Mouse (Mus musculus): ENCODE data around the gene Cdc37. TPM values are rescaled to one million over a fixed set of nuclear protein-coding genes. Genes with fewer than 3 reads are reported as not detected.

Cdc37 gene
- polyA plus RNA-seq, 1 experiment from 2014 or later, result 386 TPM

DNA sequence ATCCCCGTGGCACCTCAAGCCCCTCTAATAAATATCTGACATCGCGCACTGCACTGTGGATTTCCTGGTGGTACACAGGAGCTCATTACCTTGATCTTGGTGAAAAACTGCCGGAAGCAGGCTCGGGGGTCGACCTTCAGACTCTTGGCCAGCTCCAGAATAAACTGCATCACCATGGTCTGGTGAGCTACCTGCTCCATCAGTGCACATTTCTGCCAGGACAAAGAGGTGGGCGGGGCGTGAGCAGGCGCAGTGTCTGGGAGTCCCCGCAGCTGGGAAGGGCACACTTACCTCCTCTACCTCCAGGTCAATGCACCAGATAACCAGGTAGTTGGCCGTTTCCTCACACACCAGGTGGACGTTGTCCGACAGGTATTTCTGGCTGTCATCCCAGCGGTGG lies 7.9 kb downstream of the Cdc37 start:
- H3K9ac ChIP-seq (replicated peaks; ENCODE audit: low read length), result no peak overlapping the region
- ATAC-seq (ENCODE audit: low FRiP score, low TSS enrichment), result no peak
- WGBS, result 90% methylated on average over 14 of the region's 14 CpGs
- H3K36me3 ChIP-seq (ENCODE audit: insufficient read depth, low read length), result peaks cover 71% of the 10 kb centered on the region
- no peak overlapping the region for H3K4me3 ChIP-seq (ENCODE audit: low read length)
- no peaks in the 10 kb centered on the region for H3K9me3 ChIP-seq (ENCODE audit: low read length)
- H3K27ac ChIP-seq (ENCODE audit: low read length), result no peak overlapping the region
- peaks cover 13% of the 10 kb centered on the region for H3K4me1 ChIP-seq (ENCODE audit: insufficient read depth, low read length)
- H3K4me2 ChIP-seq (replicated peaks; ENCODE audit: low read depth, low read length), result no peak overlapping the region
- H3K27me3 ChIP-seq (ENCODE audit: insufficient read depth, low read length), result no peaks in the 10 kb centered on the region

DNA sequence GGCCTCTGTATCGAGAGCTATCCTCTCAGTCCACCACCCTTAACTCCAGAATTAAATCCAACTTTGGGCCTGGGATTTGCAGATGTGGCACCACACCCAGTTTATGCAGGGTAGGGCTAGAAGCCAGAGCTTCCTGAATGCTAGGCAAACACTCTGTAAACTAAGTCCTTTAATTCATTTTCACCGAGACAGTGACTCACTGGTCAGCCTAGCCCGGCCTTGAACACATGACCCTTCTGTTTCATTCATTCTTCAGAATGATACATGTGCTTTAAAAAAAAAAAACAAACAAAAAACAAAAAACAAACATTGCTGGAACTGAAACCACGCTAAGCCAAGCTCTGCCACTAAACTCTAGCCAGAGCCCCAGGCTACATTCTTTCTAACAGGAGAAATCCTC lies 11.4 kb downstream of the Cdc37 start:
- ATAC-seq (ENCODE audit: low FRiP score, low TSS enrichment), result no peak
- WGBS, result 83% methylated on average over 4 of the region's 4 CpGs
- Histone ChIP-seq H3K27ac (ENCODE audit: low read length) (no peak overlapping the region), H3K9me3 (ENCODE audit: low read length) (no peaks in the 10 kb centered on the region), H3K36me3 (ENCODE audit: insufficient read depth, low read length) (peaks cover 54% of the 10 kb centered on the region), H3K4me1 (ENCODE audit: insufficient read depth, low read length) (no peaks in the 10 kb centered on the region), H3K4me3 (ENCODE audit: low read length) (no peak overlapping the region), H3K27me3 (ENCODE audit: insufficient read depth, low read length) (no peaks in the 10 kb centered on the region), H3K9ac (replicated peaks; ENCODE audit: low read length) (no peak overlapping the region), H3K4me2 (replicated peaks; ENCODE audit: low read depth, low read length) (no peak overlapping the region)

DNA sequence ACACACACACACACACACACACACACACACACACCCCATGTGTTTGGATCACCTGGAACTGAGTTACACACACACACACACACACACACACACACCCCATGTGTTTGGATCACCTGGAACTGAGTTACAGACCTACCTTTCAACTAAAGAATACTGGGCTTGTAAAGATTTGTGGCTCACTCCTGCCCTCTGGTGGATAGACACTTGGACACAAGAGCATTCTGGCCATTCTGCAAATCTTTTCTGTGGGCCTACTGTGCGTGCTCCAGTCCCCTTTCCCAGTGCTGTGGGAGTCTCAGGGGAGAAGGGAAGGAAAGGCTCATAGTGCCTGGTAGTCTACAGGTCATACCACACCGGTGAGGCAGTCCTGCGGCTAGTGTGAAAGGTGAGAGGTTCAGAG lies 12.6 kb downstream of the Cdc37 start:
- Histone ChIP-seq H3K4me2 (replicated peaks; ENCODE audit: low read depth, low read length) (no peak overlapping the region), H3K4me3 (ENCODE audit: low read length) (no peak overlapping the region), H3K9me3 (ENCODE audit: low read length) (no peaks in the 10 kb centered on the region), H3K27me3 (ENCODE audit: insufficient read depth, low read length) (no peaks in the 10 kb centered on the region), H3K9ac (replicated peaks; ENCODE audit: low read length) (no peak overlapping the region), H3K4me1 (ENCODE audit: insufficient read depth, low read length) (no peaks in the 10 kb centered on the region), H3K27ac (ENCODE audit: low read length) (no peak overlapping the region), H3K36me3 (ENCODE audit: insufficient read depth, low read length) (peaks cover 42% of the 10 kb centered on the region)
- ATAC-seq (ENCODE audit: low FRiP score, low TSS enrichment), result peak; percentile 39; the same call in 1 of the 2 replicates
- 48% methylated on average over 3 of the region's 3 CpGs for WGBS

DNA sequence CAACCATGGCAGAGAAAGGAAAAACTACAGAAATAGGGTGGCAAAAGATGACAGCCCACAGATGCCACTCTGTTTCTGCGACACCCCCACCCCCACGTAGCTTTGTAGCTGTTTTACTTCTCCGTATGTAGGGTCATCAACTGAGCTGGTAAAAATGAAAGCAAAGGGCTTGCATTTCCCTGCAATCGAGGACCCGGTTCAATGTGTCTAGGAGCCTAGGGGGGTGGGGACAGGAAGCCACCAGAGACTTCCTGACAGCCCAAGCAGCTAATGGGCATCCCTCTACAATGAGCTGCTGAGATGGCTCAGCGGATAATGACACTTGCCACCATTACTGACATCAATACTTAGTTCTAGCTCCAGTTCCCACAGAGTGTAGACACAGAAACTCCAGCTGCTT lies 13.4 kb downstream of the Cdc37 start:
- H3K36me3 ChIP-seq (ENCODE audit: insufficient read depth, low read length), result peaks cover 35% of the 10 kb centered on the region
- H3K9me3 ChIP-seq (ENCODE audit: low read length), result no peaks in the 10 kb centered on the region
- 70% methylated on average over 6 of the region's 6 CpGs for WGBS
- H3K9ac ChIP-seq (replicated peaks; ENCODE audit: low read length), result no peak overlapping the region
- no peak overlapping the region for H3K27ac ChIP-seq (ENCODE audit: low read length)
- H3K4me1 ChIP-seq (ENCODE audit: insufficient read depth, low read length), result no peaks in the 10 kb centered on the region
- no peak overlapping the region for H3K4me2 ChIP-seq (replicated peaks; ENCODE audit: low read depth, low read length)
- no peak for ATAC-seq (ENCODE audit: low FRiP score, low TSS enrichment)
- H3K27me3 ChIP-seq (ENCODE audit: insufficient read depth, low read length), result no peaks in the 10 kb centered on the region
- H3K4me3 ChIP-seq (ENCODE audit: low read length), result no peak overlapping the region

DNA sequence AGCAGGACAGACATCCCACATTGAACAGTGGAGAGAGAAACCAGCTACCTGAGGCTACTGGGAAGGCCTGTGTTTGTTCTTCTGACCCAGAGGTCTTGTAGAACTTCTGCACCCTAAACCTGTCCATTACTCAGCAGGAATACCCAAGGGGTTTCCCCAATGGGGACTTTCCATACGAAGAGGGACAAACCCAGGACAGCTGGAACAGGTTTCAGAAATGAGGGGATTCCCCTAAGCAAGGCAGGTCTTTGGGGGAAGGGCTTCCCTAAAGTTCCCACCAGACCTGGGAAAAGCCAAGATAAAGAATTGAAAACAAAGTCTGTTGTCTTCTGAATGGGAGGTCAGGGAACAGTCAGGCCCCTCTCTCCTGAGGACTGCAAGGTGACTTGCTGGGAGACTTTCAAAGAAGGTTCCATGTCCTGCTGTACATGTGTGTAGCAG lies 13.8 kb downstream of the Cdc37 start:
- Histone ChIP-seq H3K27ac (ENCODE audit: low read length) (no peak overlapping the region), H3K9me3 (ENCODE audit: low read length) (no peaks in the 10 kb centered on the region), H3K4me1 (ENCODE audit: insufficient read depth, low read length) (no peaks in the 10 kb centered on the region), H3K36me3 (ENCODE audit: insufficient read depth, low read length) (peaks cover 31% of the 10 kb centered on the region), H3K27me3 (ENCODE audit: insufficient read depth, low read length) (no peaks in the 10 kb centered on the region), H3K4me2 (replicated peaks; ENCODE audit: low read depth, low read length) (no peak overlapping the region), H3K4me3 (ENCODE audit: low read length) (no peak overlapping the region), H3K9ac (replicated peaks; ENCODE audit: low read length) (no peak overlapping the region)
- ATAC-seq (ENCODE audit: low FRiP score, low TSS enrichment), result no peak
- WGBS, result 61% methylated on average over 1 of the region's 1 CpGs

DNA sequence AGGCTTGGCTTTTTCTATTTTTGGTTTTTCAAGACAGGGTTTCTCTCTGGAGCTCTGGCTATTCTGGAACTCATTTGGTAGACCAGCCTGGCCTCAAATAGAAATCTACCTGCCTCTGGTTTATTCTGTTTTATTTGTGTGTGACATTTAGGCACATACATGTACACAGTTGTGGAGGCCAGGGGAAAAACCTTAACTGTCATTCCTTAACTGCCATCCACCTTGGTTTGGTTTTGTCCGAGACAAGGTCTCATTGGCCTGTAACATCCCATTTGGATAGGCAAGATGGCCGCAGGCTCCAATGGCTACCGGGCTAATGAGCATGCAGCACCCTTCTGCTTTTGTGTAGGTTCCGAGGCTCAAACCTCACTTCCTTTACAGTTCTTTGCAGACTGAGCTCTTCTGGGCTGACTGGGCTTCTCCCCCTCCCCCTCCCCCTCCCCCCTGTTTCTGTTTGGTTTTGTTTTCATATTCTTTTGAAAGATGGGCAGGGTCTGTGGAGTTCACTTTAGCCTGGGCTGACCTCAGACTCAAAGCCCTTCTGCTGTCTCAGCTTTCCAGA lies 14.4 kb downstream of the Cdc37 start:
- H3K9me3 ChIP-seq (ENCODE audit: low read length), result no peaks in the 10 kb centered on the region
- 80% methylated on average over 4 of the region's 4 CpGs for WGBS
- H3K27me3 ChIP-seq (ENCODE audit: insufficient read depth, low read length), result no peaks in the 10 kb centered on the region
- H3K4me1 ChIP-seq (ENCODE audit: insufficient read depth, low read length), result no peaks in the 10 kb centered on the region
- ATAC-seq (ENCODE audit: low FRiP score, low TSS enrichment), result no peak
- H3K4me3 ChIP-seq (ENCODE audit: low read length), result no peak overlapping the region
- H3K27ac ChIP-seq (ENCODE audit: low read length), result peak overlapping the region; percentile 37; the same call in 1 of the 2 replicates
- peaks cover 26% of the 10 kb centered on the region for H3K36me3 ChIP-seq (ENCODE audit: insufficient read depth, low read length)
- H3K4me2 ChIP-seq (replicated peaks; ENCODE audit: low read depth, low read length), result no peak overlapping the region
- no peak overlapping the region for H3K9ac ChIP-seq (replicated peaks; ENCODE audit: low read length)

DNA sequence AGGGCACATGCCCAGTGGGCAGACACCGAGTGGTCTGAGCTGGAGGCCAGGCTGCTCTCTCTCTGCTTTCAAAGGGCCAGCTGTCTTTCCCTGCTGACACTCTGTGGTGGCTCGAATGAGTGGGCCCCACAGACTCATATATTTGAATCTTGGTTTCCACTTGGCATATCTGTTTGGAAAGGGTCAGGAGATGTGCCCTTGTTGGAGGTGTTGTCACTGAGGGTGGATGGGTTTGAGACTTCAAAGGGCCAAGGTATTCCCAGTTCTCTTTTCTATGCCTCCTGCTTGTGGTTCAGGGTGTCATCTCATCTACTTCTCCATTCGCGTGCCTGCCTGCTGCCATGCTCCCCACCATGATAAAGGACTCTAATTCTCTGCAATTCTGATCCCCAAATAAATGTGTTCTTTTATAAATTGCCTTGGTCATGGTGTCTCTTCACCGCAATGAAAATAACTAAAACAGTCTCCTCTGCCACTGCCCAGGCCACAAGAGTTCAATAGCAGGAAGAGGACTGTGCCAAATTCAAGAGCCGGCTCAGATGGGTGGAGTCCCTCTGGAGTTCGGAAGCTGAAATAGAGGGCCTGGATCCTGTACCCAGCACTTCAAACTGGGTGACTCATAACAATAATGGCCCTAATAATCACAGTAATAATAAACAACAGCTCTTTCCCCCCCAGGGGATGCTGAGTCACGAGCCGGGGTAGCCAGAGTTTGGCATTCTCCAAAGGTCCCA lies 15.0 kb downstream of the Cdc37 start:
- ATAC-seq (ENCODE audit: low FRiP score, low TSS enrichment), result no peak
- H3K4me1 ChIP-seq (ENCODE audit: insufficient read depth, low read length), result no peaks in the 10 kb centered on the region
- H3K36me3 ChIP-seq (ENCODE audit: insufficient read depth, low read length), result peaks cover 19% of the 10 kb centered on the region
- H3K27ac ChIP-seq (ENCODE audit: low read length), result peak overlapping the region; percentile 37; the same call in 1 of the 2 replicates
- H3K9ac ChIP-seq (replicated peaks; ENCODE audit: low read length), result no peak overlapping the region
- H3K4me3 ChIP-seq (ENCODE audit: low read length), result no peak overlapping the region
- H3K9me3 ChIP-seq (ENCODE audit: low read length), result no peaks in the 10 kb centered on the region
- no peaks in the 10 kb centered on the region for H3K27me3 ChIP-seq (ENCODE audit: insufficient read depth, low read length)
- WGBS, result 60% methylated on average over 9 of the region's 9 CpGs
- no peak overlapping the region for H3K4me2 ChIP-seq (replicated peaks; ENCODE audit: low read depth, low read length)

DNA sequence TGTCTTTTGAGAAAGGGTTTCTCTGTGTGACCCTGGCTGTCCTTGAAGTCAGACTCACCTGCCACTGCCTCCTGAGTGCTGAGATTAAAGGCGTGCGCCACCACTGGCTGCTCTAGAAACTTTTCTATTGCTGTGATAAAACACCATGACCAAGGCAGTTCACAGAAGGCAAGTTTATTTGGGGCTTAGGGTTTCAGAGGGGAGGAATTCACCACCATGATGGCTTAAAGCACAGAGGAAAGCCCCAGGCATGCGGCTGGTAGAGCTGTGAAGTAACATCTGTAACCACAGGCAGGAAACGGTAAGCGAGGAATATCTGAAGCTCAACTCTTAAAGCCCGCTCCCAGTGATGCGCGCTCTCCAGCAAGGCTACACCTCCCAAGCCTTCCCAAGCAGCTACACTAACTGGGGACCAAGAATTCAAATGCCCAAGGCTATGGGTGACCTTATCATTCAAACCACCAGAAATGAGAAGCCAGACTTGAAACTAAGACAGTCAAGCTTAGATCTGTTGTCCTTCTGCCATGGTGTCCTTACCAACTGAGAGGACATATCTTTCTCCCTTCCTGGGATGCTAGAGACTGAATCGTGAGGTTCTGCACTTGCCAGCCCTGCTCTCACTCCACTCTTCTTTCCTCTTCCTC lies 16.6 kb downstream of the Cdc37 start:
- Histone ChIP-seq H3K9ac (replicated peaks; ENCODE audit: low read length) (no peak overlapping the region), H3K27me3 (ENCODE audit: insufficient read depth, low read length) (no peaks in the 10 kb centered on the region), H3K9me3 (ENCODE audit: low read length) (no peaks in the 10 kb centered on the region), H3K4me1 (ENCODE audit: insufficient read depth, low read length) (no peaks in the 10 kb centered on the region), H3K27ac (ENCODE audit: low read length) (no peak overlapping the region), H3K36me3 (ENCODE audit: insufficient read depth, low read length) (peaks cover 4% of the 10 kb centered on the region; the same call in 1 of the 2 replicates), H3K4me2 (replicated peaks; ENCODE audit: low read depth, low read length) (no peak overlapping the region), H3K4me3 (ENCODE audit: low read length) (no peak overlapping the region)
- ATAC-seq (ENCODE audit: low FRiP score, low TSS enrichment), result no peak
- WGBS, result 76% methylated on average over 9 of the region's 9 CpGs

DNA sequence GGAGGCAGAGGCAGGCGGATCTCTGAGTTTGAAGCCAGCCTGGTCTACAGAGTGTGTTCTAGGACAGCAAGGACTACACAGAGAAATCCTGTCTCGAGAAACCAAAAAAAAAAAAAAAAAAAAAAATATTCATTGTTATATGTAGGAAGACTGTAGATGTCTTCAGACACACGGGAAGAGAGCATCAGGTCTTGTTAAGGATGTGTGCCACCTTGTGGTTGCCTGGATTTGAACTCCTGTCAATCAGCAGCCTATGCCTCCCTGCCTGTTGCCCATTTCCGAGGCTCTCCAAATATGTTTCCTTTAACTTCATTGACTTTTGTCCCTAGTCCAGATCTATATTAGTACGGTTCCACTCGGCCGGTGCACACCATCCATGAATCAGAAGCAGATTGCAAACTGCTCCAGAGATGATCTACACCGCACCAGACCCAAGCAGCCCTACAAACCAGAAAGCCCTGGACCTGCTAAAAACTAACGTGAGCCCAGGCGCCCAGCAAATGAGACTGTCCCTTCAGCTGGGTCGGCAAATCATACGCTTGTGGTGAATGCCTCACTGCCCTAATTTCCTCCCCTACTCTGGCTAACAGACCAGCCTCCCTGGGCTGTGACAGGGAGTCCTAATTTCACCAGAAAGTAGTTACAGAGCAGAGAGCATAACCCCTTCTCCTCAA lies 17.5 kb downstream of the Cdc37 start:
- H3K4me2 ChIP-seq (replicated peaks; ENCODE audit: low read depth, low read length), result no peak overlapping the region
- ATAC-seq (ENCODE audit: low FRiP score, low TSS enrichment), result no peak
- H3K4me1 ChIP-seq (ENCODE audit: insufficient read depth, low read length), result no peaks in the 10 kb centered on the region
- H3K9me3 ChIP-seq (ENCODE audit: low read length), result no peaks in the 10 kb centered on the region
- 80% methylated on average over 12 of the region's 12 CpGs for WGBS
- H3K27me3 ChIP-seq (ENCODE audit: insufficient read depth, low read length), result no peaks in the 10 kb centered on the region
- H3K36me3 ChIP-seq (ENCODE audit: insufficient read depth, low read length), result no peaks in the 10 kb centered on the region
- no peak overlapping the region for H3K27ac ChIP-seq (ENCODE audit: low read length)
- no peak overlapping the region for H3K9ac ChIP-seq (replicated peaks; ENCODE audit: low read length)
- no peak overlapping the region for H3K4me3 ChIP-seq (ENCODE audit: low read length)
